8 mouse cellular contexts compared by ENCODE assay signal in genomic region chrX:103274325-103274724, GRCm38 (mm10).
DNase-seq lines count a peak whose midpoint lies in the region.

No protein-coding gene starts in this region.

- DNase-seq in cerebellum, adult 8-10 months = peak; percentile 1
- DNase-seq in cerebellum, adult 9-10 months = no peak
- peak; percentile 52 for DNase-seq in layer of hippocampus, adult 11-12 months (ENCODE audit: low spot score)
- DNase-seq in layer of hippocampus, adult 9-10 months (ENCODE audit: low spot score) = no peak
- DNase-seq in A20 (ENCODE audit: low read depth, low spot score) = peak; percentile 19
- DNase-seq in embryo, embryonic 10.5 days (ENCODE audit: low spot score) = peak; percentile 21
- no peak for DNase-seq in yolk sac, embryonic 10.5 days (ENCODE audit: low spot score)
- no peak for DNase-seq in spleen, postnatal 36 days (ENCODE audit: low spot score in 2 of 2)

Comparison
In these comparisons a context has a peak if more than half of its experiments do, and no peak if none do; other contexts are left out.
1. DNase-seq: peak in cerebellum, adult 8-10 months (single experiment), layer of hippocampus, adult 11-12 months (single experiment), A20 (single experiment) and embryo, embryonic 10.5 days (single experiment); none in cerebellum, adult 9-10 months (single experiment), layer of hippocampus, adult 9-10 months (single experiment), yolk sac, embryonic 10.5 days (single experiment) and spleen, postnatal 36 days (0 of 2).